Mouse (Mus musculus): Measurements from ENCODE around the gene Fgd2. TPM values are rescaled to one million over a fixed set of nuclear protein-coding genes. Genes with fewer than 3 reads are reported as not detected.
A peak's percentile ranks its signal among the peaks of the same experiment; 100 is the strongest.
"Not testable (repeated sequence)": the region's sequence is repeated elsewhere in the genome, so short reads cannot be mapped to it uniquely, and the experiment has no call there.

Gene Fgd2
- total and polyA plus RNA-seq, 2 experiments, result 7.6 to 8.8 TPM

GRCm38 (mm10) chr17:29343241-29343640, 17.5 kb upstream of the Fgd2 start:
- TF ChIP-seq POLR2A (IDR thresholded peaks at IDR 0.05; ENCODE audit: extremely low read depth, insufficient read depth, low read length) (no peak), CTCF (IDR thresholded peaks at IDR 0.05; ENCODE audit: low read depth, low read length) (no peak)
- Histone ChIP-seq H3K27me3 (ENCODE audit: control insufficient read depth, insufficient read depth, low read length) (no peaks in the 10 kb centered on the region), H3K36me3 (ENCODE audit: control insufficient read depth, insufficient read depth, low read length) (no peaks in the 10 kb centered on the region), H3K27ac (replicated peaks; ENCODE audit: insufficient read depth, low read depth, low read length) (no peak overlapping the region), H3K79me2 (ENCODE audit: control insufficient read depth, insufficient read depth, low read length) (peaks cover 6% of the 10 kb centered on the region), H3K4me1 (ENCODE audit: control insufficient read depth, insufficient read depth, low read length) (peaks cover 10% of the 10 kb centered on the region), H3K9ac (ENCODE audit: low read depth, low read length) (no peak overlapping the region), H3K4me3 (ENCODE audit: insufficient read depth, low read depth, low read length) (no peak overlapping the region)
- no peak for DNase-seq (ENCODE audit: extremely low read depth, low read depth, low spot score)
- WGBS, result 89% methylated on average over 5 of the region's 5 CpGs

- Histone ChIP-seq H3K4me3 (ENCODE audit: insufficient read depth, low read depth, low read length) (no peak overlapping the region), H3K36me3 (ENCODE audit: control insufficient read depth, insufficient read depth, low read length) (no peaks in the 10 kb centered on the region), H3K27me3 (ENCODE audit: control insufficient read depth, insufficient read depth, low read length) (no peaks in the 10 kb centered on the region), H3K79me2 (ENCODE audit: control insufficient read depth, insufficient read depth, low read length) (peaks cover 6% of the 10 kb centered on the region), H3K4me1 (ENCODE audit: control insufficient read depth, insufficient read depth, low read length) (peaks cover 12% of the 10 kb centered on the region), H3K27ac (replicated peaks; ENCODE audit: insufficient read depth, low read depth, low read length) (no peak overlapping the region), H3K9ac (ENCODE audit: low read depth, low read length) (no peak overlapping the region)
- 95% methylated on average over 12 of the region's 12 CpGs for WGBS
- TF ChIP-seq POLR2A (IDR thresholded peaks at IDR 0.05; ENCODE audit: extremely low read depth, insufficient read depth, low read length), result no peak
- no peak for TF ChIP-seq CTCF (IDR thresholded peaks at IDR 0.05; ENCODE audit: low read depth, low read length)
- no peak for DNase-seq (ENCODE audit: extremely low read depth, low read depth, low spot score)
Measured at GRCm38 (mm10) chr17:29345272-29345671, 15.4 kb upstream of the Fgd2 start.

GRCm38 (mm10) chr17:29346496-29347125, 14.1 kb upstream of the Fgd2 start:
- H3K27ac ChIP-seq (replicated peaks; ENCODE audit: insufficient read depth, low read depth, low read length), result no peak overlapping the region
- peak overlapping the region; percentile 97 for H3K9ac ChIP-seq (ENCODE audit: low read depth, low read length)
- peak overlapping the region; percentile 96 for H3K4me3 ChIP-seq (ENCODE audit: insufficient read depth, low read depth, low read length)
- peaks cover 10% of the 10 kb centered on the region for H3K4me1 ChIP-seq (ENCODE audit: control insufficient read depth, insufficient read depth, low read length)
- no peak for TF ChIP-seq CTCF (IDR thresholded peaks at IDR 0.05; ENCODE audit: low read depth, low read length)
- TF ChIP-seq POLR2A (IDR thresholded peaks at IDR 0.05; ENCODE audit: extremely low read depth, insufficient read depth, low read length), result no peak
- no peaks in the 10 kb centered on the region for H3K36me3 ChIP-seq (ENCODE audit: control insufficient read depth, insufficient read depth, low read length)
- 14% methylated on average over 11 of the region's 11 CpGs for WGBS
- DNase-seq (ENCODE audit: extremely low read depth, low read depth, low spot score), result no peak
- no peaks in the 10 kb centered on the region for H3K27me3 ChIP-seq (ENCODE audit: control insufficient read depth, insufficient read depth, low read length)
- H3K79me2 ChIP-seq (ENCODE audit: control insufficient read depth, insufficient read depth, low read length), result peaks cover 6% of the 10 kb centered on the region

GRCm38 (mm10) chr17:29347126-29347644, 13.5 kb upstream of the Fgd2 start:
- no peak overlapping the region; the same call in 1 of the 2 replicates for H3K27ac ChIP-seq (replicated peaks; ENCODE audit: insufficient read depth, low read depth, low read length)
- WGBS, result under 1% methylated on average over 45 of the region's 45 CpGs
- peak overlapping the region; percentile 96 for H3K4me3 ChIP-seq (ENCODE audit: insufficient read depth, low read depth, low read length)
- TF ChIP-seq POLR2A (IDR thresholded peaks at IDR 0.05; ENCODE audit: extremely low read depth, insufficient read depth, low read length) (no peak), CTCF (IDR thresholded peaks at IDR 0.05; ENCODE audit: low read depth, low read length) (no peak)
- H3K79me2 ChIP-seq (ENCODE audit: control insufficient read depth, insufficient read depth, low read length), result peaks cover 6% of the 10 kb centered on the region
- H3K36me3 ChIP-seq (ENCODE audit: control insufficient read depth, insufficient read depth, low read length), result no peaks in the 10 kb centered on the region
- no peak for DNase-seq (ENCODE audit: extremely low read depth, low read depth, low spot score)
- H3K27me3 ChIP-seq (ENCODE audit: control insufficient read depth, insufficient read depth, low read length), result no peaks in the 10 kb centered on the region
- peaks cover 8% of the 10 kb centered on the region for H3K4me1 ChIP-seq (ENCODE audit: control insufficient read depth, insufficient read depth, low read length)
- H3K9ac ChIP-seq (ENCODE audit: low read depth, low read length), result peak overlapping the region; percentile 97

GRCm38 (mm10) chr17:29347645-29348256, 13.0 kb upstream of the Fgd2 start, which contains the start of gene Mtch1:
Gene Mtch1 (minus strand): TSS chr17:29347934.
- Histone ChIP-seq H3K27me3 (ENCODE audit: control insufficient read depth, insufficient read depth, low read length) (no peaks in the 10 kb centered on the region), H3K4me1 (ENCODE audit: control insufficient read depth, insufficient read depth, low read length) (peaks cover 7% of the 10 kb centered on the region), H3K27ac (replicated peaks; ENCODE audit: insufficient read depth, low read depth, low read length) (peak within 1 kb of the TSS; percentile 90), H3K9ac (ENCODE audit: low read depth, low read length) (peak within 1 kb of the TSS; percentile 97), H3K36me3 (ENCODE audit: control insufficient read depth, insufficient read depth, low read length) (no peaks in the 10 kb centered on the region), H3K4me3 (ENCODE audit: insufficient read depth, low read depth, low read length) (peak within 1 kb of the TSS; percentile 96), H3K79me2 (ENCODE audit: control insufficient read depth, insufficient read depth, low read length) (peaks cover 6% of the 10 kb centered on the region)
- peak; percentile 83 for DNase-seq (ENCODE audit: extremely low read depth, low read depth, low spot score)
- WGBS, result under 1% methylated on average over 51 of the region's 53 CpGs
- no peak for TF ChIP-seq CTCF (IDR thresholded peaks at IDR 0.05; ENCODE audit: low read depth, low read length)
- TF ChIP-seq POLR2A (IDR thresholded peaks at IDR 0.05; ENCODE audit: extremely low read depth, insufficient read depth, low read length), result peak; percentile 63

- no peaks in the 10 kb centered on the region for H3K27me3 ChIP-seq (ENCODE audit: control insufficient read depth, insufficient read depth, low read length)
- peaks cover 7% of the 10 kb centered on the region for H3K4me1 ChIP-seq (ENCODE audit: control insufficient read depth, insufficient read depth, low read length)
- no peak overlapping the region for H3K27ac ChIP-seq (replicated peaks; ENCODE audit: insufficient read depth, low read depth, low read length)
- TF ChIP-seq CTCF (IDR thresholded peaks at IDR 0.05; ENCODE audit: low read depth, low read length), result no peak
- no peak for TF ChIP-seq POLR2A (IDR thresholded peaks at IDR 0.05; ENCODE audit: extremely low read depth, insufficient read depth, low read length)
- no peak overlapping the region for H3K9ac ChIP-seq (ENCODE audit: low read depth, low read length)
- H3K36me3 ChIP-seq (ENCODE audit: control insufficient read depth, insufficient read depth, low read length), result no peaks in the 10 kb centered on the region
- no peak overlapping the region for H3K4me3 ChIP-seq (ENCODE audit: insufficient read depth, low read depth, low read length)
- peaks cover 6% of the 10 kb centered on the region for H3K79me2 ChIP-seq (ENCODE audit: control insufficient read depth, insufficient read depth, low read length)
- 52% methylated on average over 2 of the region's 2 CpGs for WGBS
- no peak for DNase-seq (ENCODE audit: extremely low read depth, low read depth, low spot score)
Measured at GRCm38 (mm10) chr17:29348996-29349395, 11.7 kb upstream of the Fgd2 start.

- not testable (repeated sequence) for H3K79me2 ChIP-seq (ENCODE audit: control insufficient read depth, insufficient read depth, low read length); H3K4me3 ChIP-seq (ENCODE audit: insufficient read depth, low read depth, low read length); H3K36me3 ChIP-seq (ENCODE audit: control insufficient read depth, insufficient read depth, low read length); H3K27me3 ChIP-seq (ENCODE audit: control insufficient read depth, insufficient read depth, low read length); H3K4me1 ChIP-seq (ENCODE audit: control insufficient read depth, insufficient read depth, low read length); DNase-seq (ENCODE audit: extremely low read depth, low read depth, low spot score); H3K27ac ChIP-seq (replicated peaks; ENCODE audit: insufficient read depth, low read depth, low read length); H3K9ac ChIP-seq (ENCODE audit: low read depth, low read length)
- 96% methylated on average over 5 of the region's 5 CpGs for WGBS
Measured at GRCm38 (mm10) chr17:29351056-29351455, 9.7 kb upstream of the Fgd2 start.

All from liver, adult 2 months (tissue).